Comparison of ENCODE assay signal across 9 mouse cellular contexts in the genomic region with DNA sequence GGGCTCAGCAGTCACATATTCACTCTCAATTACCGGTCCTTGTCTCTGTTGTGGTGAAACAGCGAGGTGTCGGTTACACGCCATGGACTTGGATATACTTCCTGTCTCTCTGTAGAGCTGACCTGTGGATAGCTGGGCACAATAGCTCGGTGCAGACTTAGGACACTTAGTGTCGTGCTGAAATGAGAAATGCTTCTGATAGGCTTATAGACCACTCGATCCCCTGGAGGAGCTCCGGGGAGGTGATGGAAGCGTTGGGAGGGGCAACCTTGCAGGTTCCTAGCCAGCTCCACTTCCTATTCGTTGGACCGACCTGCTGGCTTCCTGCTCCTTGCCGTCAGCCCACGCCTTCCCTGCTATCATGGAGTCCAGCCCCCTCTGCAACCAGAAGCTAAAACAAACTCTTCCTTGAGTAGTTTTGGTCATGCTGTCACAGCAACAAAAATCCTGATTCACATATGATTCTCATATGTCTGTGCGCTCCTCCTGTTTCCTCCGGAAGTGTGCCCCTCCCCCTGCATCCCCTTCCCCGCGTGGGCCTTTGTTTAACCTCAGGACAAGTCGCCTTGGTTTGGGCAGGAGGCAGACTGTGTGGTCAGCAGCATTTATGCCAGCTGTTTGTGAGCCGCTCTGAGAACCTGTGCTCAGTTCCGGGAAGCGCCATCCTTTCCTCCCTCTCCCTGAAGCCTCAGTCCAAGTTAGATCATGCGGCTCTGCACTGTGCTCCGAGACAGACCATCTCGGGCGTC. TPM values are rescaled to one million over a fixed set of nuclear protein-coding genes. Genes with fewer than 3 reads are reported as not detected.
DNase-seq lines count a peak whose midpoint lies in the region; ATAC-seq lines count a peak whose summit lies in the region.
"Had no signal": no experiment of that assay in that cellular context is flagged by ENCODE, and none has a peak within 500 bp of the region (broad histone marks: within the 10 kb centered on the region; RNA-seq: fewer than 3 reads in every experiment).

No protein-coding gene starts in this region.

- H3K9me3 ChIP-seq in kidney, embryonic 16.5 days (ENCODE audit: low read length) = no peaks in the 10 kb centered on the region
- H3K9me3 ChIP-seq in midbrain, embryonic 14.5 days (ENCODE audit: control insufficient read depth, low read length) = no peaks in the 10 kb centered on the region

- peak; percentile 57 for ATAC-seq in kidney, embryonic 16.5 days (ENCODE audit: low FRiP score, low TSS enrichment)
- peak; percentile 65 for ATAC-seq in inflammation-experienced regulatory T-cells, adult 6 months
- ATAC-seq in midbrain, embryonic 14.5 days (ENCODE audit: low FRiP score, low TSS enrichment) = no peak
- ATAC-seq in erythroid progenitor cell, adult 5-6 weeks (replicated peaks; ENCODE audit: low FRiP score, poor library complexity, severe bottlenecking) = no peak
- no peak for ATAC-seq in monocyte, adult 5-6 weeks (replicated peaks; ENCODE audit: insufficient number of reproducible peaks, low FRiP score, low TSS enrichment, poor library complexity, severe bottlenecking)

- H3K27ac ChIP-seq in kidney, embryonic 16.5 days (ENCODE audit: low read length) = peak overlapping the region; percentile 39
- no peak overlapping the region for H3K27ac ChIP-seq in brown adipose tissue, adult 24 weeks (replicated peaks; ENCODE audit: low read depth, low read length)
- H3K27ac ChIP-seq in midbrain, embryonic 14.5 days (replicated peaks; ENCODE audit: low read depth, low read length) = peak overlapping the region; percentile 26; the same call in 1 of the 2 replicates

- H3K4me1 ChIP-seq in kidney, embryonic 16.5 days (ENCODE audit: insufficient read depth, low read length) = peaks cover 19% of the 10 kb centered on the region
- 0 out of 2 replicates have a peak, but pooled peaks cover 2% of the 10 kb centered on the region for H3K4me1 ChIP-seq in brown adipose tissue, adult 24 weeks (ENCODE audit: control insufficient read depth, insufficient read depth, insufficient read length, low read length)
- peaks cover 18% of the 10 kb centered on the region for H3K4me1 ChIP-seq in midbrain, embryonic 14.5 days (ENCODE audit: control insufficient read depth, insufficient read depth, low read length)

- peak overlapping the region; percentile 32; the same call in 1 of the 2 replicates for H3K9ac ChIP-seq in kidney, embryonic 16.5 days (replicated peaks; ENCODE audit: low read length)
- 0 out of 2 replicates have a peak overlapping the region, but pooled peaks have one; percentile 20 for H3K9ac ChIP-seq in midbrain, embryonic 14.5 days (replicated peaks; ENCODE audit: low read length)

- intact Hi-C loops in left cerebral cortex, postnatal 10 days (cut with DNase I) = no loop called here

- peak overlapping the region; percentile 18 for H3K4me3 ChIP-seq in kidney, embryonic 16.5 days (ENCODE audit: low read length)
- peak overlapping the region; percentile 37 for H3K4me3 ChIP-seq in brown adipose tissue, adult 24 weeks (ENCODE audit: insufficient read depth, low read depth, low read length)
- no peak overlapping the region for H3K4me3 ChIP-seq in midbrain, embryonic 14.5 days (replicated peaks; ENCODE audit: low read depth, low read length)

- DNase-seq in kidney, adult 9 months = no peak
- DNase-seq in midbrain, embryonic 14.5 days = no peak
- no peak for DNase-seq in left cerebral cortex, postnatal 10 days (ENCODE audit: extremely low spot score in 1 of 2, low spot score in 2 of 2)

- WGBS in kidney, embryonic 16.5 days = 22% methylated on average over 25 of the region's 25 CpGs
- 60% methylated on average over 25 of the region's 25 CpGs for WGBS in midbrain, embryonic 14.5 days

- H3K36me3 ChIP-seq in kidney, embryonic 16.5 days (ENCODE audit: insufficient read depth, low read length) = no peaks in the 10 kb centered on the region
- H3K36me3 ChIP-seq in midbrain, embryonic 14.5 days (ENCODE audit: control insufficient read depth, insufficient read depth, low read length) = no peaks in the 10 kb centered on the region

- peak overlapping the region; percentile 43 for H3K4me2 ChIP-seq in kidney, embryonic 16.5 days (replicated peaks; ENCODE audit: low read depth, low read length)
- peak overlapping the region; percentile 3; the same call in 1 of the 2 replicates for H3K4me2 ChIP-seq in midbrain, embryonic 14.5 days (ENCODE audit: low read length)

- H3K27me3 ChIP-seq in kidney, embryonic 16.5 days (ENCODE audit: insufficient read depth, low read length) = no peaks in the 10 kb centered on the region
- H3K27me3 ChIP-seq in midbrain, embryonic 14.5 days (ENCODE audit: control insufficient read depth, insufficient read depth, low read length) = no peaks in the 10 kb centered on the region
- H3K27me3 ChIP-seq: Patski had no signal

RNA-seq across cellular contexts. Expression of a gene that starts 11.8 kb away (rescaled TPM):
- polyA plus RNA-seq in kidney, embryonic 16.5 days (2015; fragmentation: Nextera tagmentation; extraction: Ambion mirVana) = 0.25 TPM in 1 of 2 replicates, not detected in the other
- polyA plus RNA-seq in brown adipose tissue, adult 24 weeks (2012; ENCODE audit: insufficient read depth, insufficient read length, missing spikeins) = not detected in 2 replicates
- polyA plus RNA-seq in inflammation-experienced regulatory T-cells, adult 6 months (2017; shearing (Covaris generic)) = not detected
- polyA plus RNA-seq in midbrain, embryonic 14.5 days (2014; fragmentation: Nextera tagmentation; extraction: Ambion mirVana) = 1.1 and 2.1 TPM in 2 replicates
- 10 to 100 TPM in 1 of 2 experiments, 1 to 10 TPM in 1; 6.9 to 13.1 TPM for total RNA-seq in left cerebral cortex, postnatal 10 days (2021)
- total RNA-seq in erythroid progenitor cell, adult 5-6 weeks (2015; ENCODE audit: low replicate concordance) = not detected in 2 replicates
- total RNA-seq in erythroid progenitor cell, adult 5-6 weeks (2017; ENCODE audit: low replicate concordance) = not detected in 2 replicates
- not detected in 3 replicates for total RNA-seq in monocyte, adult 5-6 weeks (2017)
- polyA plus RNA-seq: Patski had no signal

Comparison
In these comparisons a context has a peak if more than half of its experiments do, and no peak if none do; other contexts are left out.
1. ATAC-seq: peak in kidney, embryonic 16.5 days (single experiment) and inflammation-experienced regulatory T-cells, adult 6 months (single experiment); none in midbrain, embryonic 14.5 days (single experiment), erythroid progenitor cell, adult 5-6 weeks (single experiment) and monocyte, adult 5-6 weeks (single experiment).